Mouse (Mus musculus): ENCODE measurements at regions not wholly inside any gene's neighbourhood (a gene's known extent, or its start where the extent isn't known, plus 50 kb on each side); places are given as distances from the start of the nearest gene placed in this dataset.
"Not testable (repeated sequence)": the region's sequence is repeated elsewhere in the genome, so short reads cannot be mapped to it uniquely, and the experiment has no call there.

- H3K27me3 ChIP-seq (ENCODE audit: control insufficient read depth, insufficient read depth, low read length): no peaks in the 10 kb centered on the region
- ATAC-seq (replicated peaks; ENCODE audit: insufficient number of reproducible peaks, low FRiP score, low TSS enrichment, low read depth) (no peak), DNase-seq (ENCODE audit: low spot score) (no peak)
- H3K9ac ChIP-seq (replicated peaks; ENCODE audit: low read length): no peak overlapping the region
- no peaks in the 10 kb centered on the region for H3K4me1 ChIP-seq (ENCODE audit: control insufficient read depth, insufficient read depth, low read length)
- no peak overlapping the region for H3K4me3 ChIP-seq (ENCODE audit: low read depth, low read length)
- H3K9me3 ChIP-seq (replicated peaks; ENCODE audit: control insufficient read depth, low read length): no peaks in the 10 kb centered on the region
- H3K4me2 ChIP-seq (ENCODE audit: low read depth, low read length): no peak overlapping the region
- no peak overlapping the region for H3K27ac ChIP-seq (replicated peaks; ENCODE audit: low read depth, low read length)
- H3K36me3 ChIP-seq (replicated peaks; ENCODE audit: control insufficient read depth, insufficient read depth, low read depth, low read length): no peaks in the 10 kb centered on the region
Measured at GRCm38 (mm10) chr1:13042326-13042725, 1628.4 kb downstream of the A830018L16Rik start.

- Histone ChIP-seq H3K4me2 (ENCODE audit: low read depth, low read length) (no peak overlapping the region), H3K27ac (replicated peaks; ENCODE audit: low read depth, low read length) (no peak overlapping the region), H3K4me3 (ENCODE audit: low read depth, low read length) (no peak overlapping the region), H3K9me3 (replicated peaks; ENCODE audit: control insufficient read depth, low read length) (no peaks in the 10 kb centered on the region), H3K36me3 (replicated peaks; ENCODE audit: control insufficient read depth, insufficient read depth, low read depth, low read length) (no peaks in the 10 kb centered on the region), H3K4me1 (ENCODE audit: control insufficient read depth, insufficient read depth, low read length) (no peaks in the 10 kb centered on the region), H3K27me3 (ENCODE audit: control insufficient read depth, insufficient read depth, low read length) (no peaks in the 10 kb centered on the region), H3K9ac (replicated peaks; ENCODE audit: low read length) (no peak overlapping the region)
- 19% methylated on average over 17 of the region's 17 CpGs for WGBS
- peak; percentile 80 for DNase-seq (ENCODE audit: low spot score)
- no peak for ATAC-seq (replicated peaks; ENCODE audit: insufficient number of reproducible peaks, low FRiP score, low TSS enrichment, low read depth)
Measured at GRCm38 (mm10) chr1:13050140-13050775, 1636.4 kb downstream of the A830018L16Rik start.

- 73% methylated on average over 11 of the region's 13 CpGs for WGBS
- H3K9me3 ChIP-seq (replicated peaks; ENCODE audit: control insufficient read depth, low read length); ATAC-seq (replicated peaks; ENCODE audit: insufficient number of reproducible peaks, low FRiP score, low TSS enrichment, low read depth); H3K27ac ChIP-seq (replicated peaks; ENCODE audit: low read depth, low read length); H3K4me2 ChIP-seq (ENCODE audit: low read depth, low read length); H3K9ac ChIP-seq (replicated peaks; ENCODE audit: low read length); DNase-seq (ENCODE audit: low spot score); H3K4me1 ChIP-seq (ENCODE audit: control insufficient read depth, insufficient read depth, low read length); H3K4me3 ChIP-seq (ENCODE audit: low read depth, low read length); H3K36me3 ChIP-seq (replicated peaks; ENCODE audit: control insufficient read depth, insufficient read depth, low read depth, low read length); H3K27me3 ChIP-seq (ENCODE audit: control insufficient read depth, insufficient read depth, low read length): not testable (repeated sequence)
Measured at GRCm38 (mm10) chr1:13051433-13052066, 1637.6 kb downstream of the A830018L16Rik start.

DNA sequence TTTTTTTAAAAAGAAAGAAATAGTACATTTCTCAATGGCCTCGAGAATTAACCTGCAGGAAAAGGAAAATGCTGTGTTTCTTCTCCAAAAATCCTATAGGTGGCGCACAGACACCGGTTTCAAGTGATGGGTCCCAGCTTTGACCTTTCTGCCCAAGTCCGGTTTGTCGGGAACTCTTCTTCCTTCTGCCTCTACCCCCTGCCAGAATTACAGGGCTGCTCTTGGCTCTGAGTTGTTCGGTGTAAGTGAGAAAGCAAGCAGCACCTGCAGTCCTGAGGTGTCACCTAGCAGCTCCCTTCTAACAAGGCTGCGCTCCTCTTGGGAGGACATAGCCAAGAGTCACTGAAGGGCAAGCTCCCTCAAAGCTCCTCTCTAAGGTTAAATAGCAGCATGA, 1638.2 kb downstream of the A830018L16Rik start:
- H3K4me2 ChIP-seq (ENCODE audit: low read depth, low read length): no peak overlapping the region
- H3K27me3 ChIP-seq (ENCODE audit: control insufficient read depth, insufficient read depth, low read length): no peaks in the 10 kb centered on the region
- H3K4me3 ChIP-seq (ENCODE audit: low read depth, low read length): no peak overlapping the region
- 14% methylated on average over 7 of the region's 7 CpGs for WGBS
- H3K9me3 ChIP-seq (replicated peaks; ENCODE audit: control insufficient read depth, low read length): no peaks in the 10 kb centered on the region
- no peak; the same call in 1 of the 2 replicates for ATAC-seq (replicated peaks; ENCODE audit: insufficient number of reproducible peaks, low FRiP score, low TSS enrichment, low read depth)
- no peak overlapping the region for H3K9ac ChIP-seq (replicated peaks; ENCODE audit: low read length)
- DNase-seq (ENCODE audit: low spot score): peak; percentile 71
- no peaks in the 10 kb centered on the region for H3K4me1 ChIP-seq (ENCODE audit: control insufficient read depth, insufficient read depth, low read length)
- H3K27ac ChIP-seq (replicated peaks; ENCODE audit: low read depth, low read length): no peak overlapping the region
- H3K36me3 ChIP-seq (replicated peaks; ENCODE audit: control insufficient read depth, insufficient read depth, low read depth, low read length): no peaks in the 10 kb centered on the region

- DNase-seq (ENCODE audit: low spot score): peak; percentile 56
- no peak overlapping the region for H3K4me2 ChIP-seq (ENCODE audit: low read depth, low read length)
- 25% methylated on average over 14 of the region's 14 CpGs for WGBS
- H3K27ac ChIP-seq (replicated peaks; ENCODE audit: low read depth, low read length): no peak overlapping the region
- H3K36me3 ChIP-seq (replicated peaks; ENCODE audit: control insufficient read depth, insufficient read depth, low read depth, low read length): no peaks in the 10 kb centered on the region
- H3K4me1 ChIP-seq (ENCODE audit: control insufficient read depth, insufficient read depth, low read length): no peaks in the 10 kb centered on the region
- no peak for ATAC-seq (replicated peaks; ENCODE audit: insufficient number of reproducible peaks, low FRiP score, low TSS enrichment, low read depth)
- no peak overlapping the region for H3K4me3 ChIP-seq (ENCODE audit: low read depth, low read length)
- H3K9ac ChIP-seq (replicated peaks; ENCODE audit: low read length): no peak overlapping the region
- no peaks in the 10 kb centered on the region for H3K9me3 ChIP-seq (replicated peaks; ENCODE audit: control insufficient read depth, low read length)
- H3K27me3 ChIP-seq (ENCODE audit: control insufficient read depth, insufficient read depth, low read length): no peaks in the 10 kb centered on the region
Measured at GRCm38 (mm10) chr1:13057741-13058140, 1643.8 kb downstream of the A830018L16Rik start.

GRCm38 (mm10) chr1:13059616-13060320, 1645.9 kb downstream of the A830018L16Rik start:
- DNase-seq (ENCODE audit: low spot score): no peak
- H3K36me3 ChIP-seq (replicated peaks; ENCODE audit: control insufficient read depth, insufficient read depth, low read depth, low read length): no peaks in the 10 kb centered on the region
- H3K4me3 ChIP-seq (ENCODE audit: low read depth, low read length): no peak overlapping the region
- H3K27ac ChIP-seq (replicated peaks; ENCODE audit: low read depth, low read length): no peak overlapping the region
- no peaks in the 10 kb centered on the region for H3K4me1 ChIP-seq (ENCODE audit: control insufficient read depth, insufficient read depth, low read length)
- ATAC-seq (replicated peaks; ENCODE audit: insufficient number of reproducible peaks, low FRiP score, low TSS enrichment, low read depth): no peak
- 89% methylated on average over 6 of the region's 6 CpGs for WGBS
- H3K9ac ChIP-seq (replicated peaks; ENCODE audit: low read length): no peak overlapping the region
- H3K4me2 ChIP-seq (ENCODE audit: low read depth, low read length): no peak overlapping the region
- no peaks in the 10 kb centered on the region for H3K9me3 ChIP-seq (replicated peaks; ENCODE audit: control insufficient read depth, low read length)
- H3K27me3 ChIP-seq (ENCODE audit: control insufficient read depth, insufficient read depth, low read length): no peaks in the 10 kb centered on the region
